Mouse (Mus musculus) forebrain, embryonic 10.5 days (tissue): ENCODE measurements around the gene Slc13a4. TPM values are rescaled to one million over a fixed set of nuclear protein-coding genes. Genes with fewer than 3 reads are reported as not detected.
A peak's percentile ranks its signal among the peaks of the same experiment; 100 is the strongest.

Experiments
- DNase-seq: peaks from one replicate; pipeline ENCODE4 v3.0.0-alpha.2; 2017; ENCODE audit warnings: low spot score; ENCODE audit errors: extremely low spot score
- H3K27ac ChIP-seq: fragments of 300-500 bp; sonication (generic); 2 replicates; pipeline ENCODE4 v1.5.1; 2016; ENCODE audit warnings: mild to moderate bottlenecking
- H3K27me3 ChIP-seq: fragments of 300-500 bp; sonication (generic); 2 replicates; pipeline ENCODE4 v1.6.1; 2016; ENCODE audit warnings: mild to moderate bottlenecking; ENCODE audit not compliant: poor library complexity, severe bottlenecking
- H3K36me3 ChIP-seq: fragments of 300-500 bp; sonication (generic); replicated peaks from 2 replicates; pipeline ENCODE4 v1.6.1; 2016; ENCODE audit warnings: mild to moderate bottlenecking, moderate library complexity
- H3K4me1 ChIP-seq: fragments of 300-500 bp; sonication (generic); 2 replicates; pipeline ENCODE4 v1.6.1; 2016
- H3K4me3 ChIP-seq: fragments of 300-500 bp; sonication (generic); 2 replicates; pipeline ENCODE4 v1.5.1; 2016; ENCODE audit warnings: mild to moderate bottlenecking, moderate library complexity
- H3K9me3 ChIP-seq: fragments of 300-500 bp; sonication (generic); 2 replicates; pipeline ENCODE4 v1.6.1; 2016; ENCODE audit warnings: mild to moderate bottlenecking, moderate library complexity
- WGBS: fragments of 180-500 bp; shearing (Covaris S2); methylation state at CpG from one replicate; pipeline ENCODE4 v1.1.7; 2016; 5-methylcytosine and 5-hydroxymethylcytosine counted together
- polyA plus RNA-seq: library from polyadenylated mRNA; unstranded; fragments of >200 nt; fragmentation: Nextera tagmentation; extraction: Ambion mirVana; gene quantifications from 2 replicates; pipeline ENCODE4 v1.2.1, GENCODE M21; 2016

Slc13a4 gene
- polyA plus RNA-seq, result 0.52 and 0.72 TPM in 2 replicates

- no peak for DNase-seq
- 12% methylated on average over 7 of the region's 7 CpGs for WGBS
- no peak within 1 kb of the TSS for H3K4me3 ChIP-seq
Observed at GRCm38 (mm10) chr6:35308037-35308436, at the start of gene Slc13a4. Gene Slc13a4, minus strand, starts transcription at chr6:35308131.

GRCm38 (mm10) chr6:35355320-35355719 lies 47.4 kb upstream of the Slc13a4 start:
- 0 out of 2 replicates have a peak overlapping the region, but pooled peaks have one; percentile 15 for H3K27ac ChIP-seq
- H3K4me3 ChIP-seq, result no peak overlapping the region
- 87% methylated on average over 3 of the region's 3 CpGs for WGBS
- no peaks in the 10 kb centered on the region for H3K36me3 ChIP-seq
- H3K27me3 ChIP-seq, result peaks cover 43% of the 10 kb centered on the region
- no peak for DNase-seq
- H3K9me3 ChIP-seq, result no peaks in the 10 kb centered on the region
- H3K4me1 ChIP-seq, result peaks cover 26% of the 10 kb centered on the region

More at GRCm38 (mm10) chr6:35308037-35308436, at the start of gene Slc13a4:
- Histone ChIP-seq H3K9me3 (no peaks in the 10 kb centered on the region), H3K4me1 (peaks cover 7% of the 10 kb centered on the region), H3K27ac (no peak within 1 kb of the TSS), H3K36me3 (no peaks in the 10 kb centered on the region), H3K27me3 (no peaks in the 10 kb centered on the region)

DNA sequence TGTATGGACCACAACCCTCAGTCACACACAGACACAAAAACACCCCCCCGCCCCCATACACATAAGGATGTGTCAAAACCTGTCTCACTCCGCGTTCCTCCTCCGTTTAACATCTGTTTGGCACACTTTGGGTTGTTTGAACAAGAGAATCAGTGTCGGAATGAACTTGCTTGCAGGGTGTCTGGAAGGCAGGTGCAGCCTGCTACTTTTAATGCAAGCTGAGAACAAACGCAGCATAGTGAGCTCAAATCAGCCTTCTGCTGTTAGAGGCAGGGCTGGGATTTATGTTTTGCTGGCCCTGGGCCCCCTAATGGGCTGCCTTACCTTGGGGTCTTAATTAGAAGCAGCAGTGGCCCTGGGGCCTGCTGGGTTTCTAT lies 46.7 kb upstream of the Slc13a4 start:
- Histone ChIP-seq H3K9me3 (no peaks in the 10 kb centered on the region), H3K27ac (peak overlapping the region; percentile 80), H3K27me3 (peaks cover 43% of the 10 kb centered on the region), H3K36me3 (no peaks in the 10 kb centered on the region), H3K4me3 (peak overlapping the region; percentile 35), H3K4me1 (peaks cover 26% of the 10 kb centered on the region)
- WGBS, result 7% methylated on average over 6 of the region's 6 CpGs
- DNase-seq, result peak; percentile 62

DNA sequence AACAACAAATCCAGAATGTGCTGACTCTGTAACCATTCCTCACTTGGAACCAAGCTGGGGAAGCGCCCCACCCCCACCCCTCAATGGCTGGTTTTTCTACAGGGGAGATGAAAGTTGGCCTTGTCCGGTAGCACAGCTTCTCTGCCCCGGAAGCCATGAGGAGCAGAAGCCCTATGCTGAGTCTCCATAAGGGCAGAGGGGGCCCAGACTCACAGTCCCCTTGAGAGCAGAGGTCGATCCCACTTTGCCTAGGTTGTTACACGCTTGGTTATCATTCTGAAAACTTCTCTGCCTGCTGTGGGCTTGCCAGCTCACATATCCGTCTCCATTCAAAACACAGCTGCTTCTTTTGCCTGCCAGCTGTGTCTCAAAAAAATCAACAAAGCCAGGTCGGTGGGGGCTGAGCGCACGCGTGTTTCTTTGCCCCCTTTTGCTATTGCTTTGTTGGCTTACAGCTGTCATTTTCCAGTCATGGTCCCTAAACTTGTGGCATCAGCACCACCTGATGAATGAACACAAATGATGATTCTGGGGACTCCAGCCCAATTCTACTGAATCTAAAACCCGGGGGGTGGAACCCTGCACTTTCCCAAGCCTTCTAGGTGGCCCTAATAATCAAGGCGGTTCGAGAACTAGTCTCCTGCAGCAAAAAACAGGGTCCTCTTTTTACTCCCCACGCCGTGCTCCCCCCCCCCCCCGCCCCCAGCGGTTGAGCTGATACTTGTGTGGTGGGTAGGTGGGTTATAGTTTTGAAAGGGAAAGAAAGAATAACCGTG lies 46.1 kb upstream of the Slc13a4 start:
- no peaks in the 10 kb centered on the region for H3K9me3 ChIP-seq
- DNase-seq, result peak; percentile 38
- peak overlapping the region; percentile 35 for H3K4me3 ChIP-seq
- peaks cover 43% of the 10 kb centered on the region for H3K27me3 ChIP-seq
- 9% methylated on average over 17 of the region's 18 CpGs for WGBS
- H3K27ac ChIP-seq, result peak overlapping the region; percentile 80
- peaks cover 26% of the 10 kb centered on the region for H3K4me1 ChIP-seq
- H3K36me3 ChIP-seq, result no peaks in the 10 kb centered on the region

DNA sequence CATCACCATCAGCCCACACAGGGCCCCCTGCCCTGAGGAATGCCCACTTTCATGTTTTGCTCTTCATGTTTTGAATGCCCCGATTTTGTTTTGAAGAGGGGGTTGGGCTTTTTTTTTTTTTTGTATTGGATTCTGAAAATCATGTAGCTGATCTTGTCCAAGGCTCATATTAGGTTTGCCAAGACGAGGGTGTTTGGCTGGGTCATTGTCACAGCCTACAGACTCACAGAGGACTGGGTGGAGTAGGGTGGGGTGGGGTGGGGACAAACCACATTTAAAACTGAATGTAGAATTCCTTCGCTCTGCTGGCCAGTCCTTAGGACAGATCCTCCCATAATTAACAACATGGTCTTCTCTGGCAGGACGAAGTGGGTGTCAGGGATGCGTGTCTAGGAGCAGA lies 45.5 kb upstream of the Slc13a4 start:
- H3K9me3 ChIP-seq, result no peaks in the 10 kb centered on the region
- WGBS, result 51% methylated on average over 5 of the region's 5 CpGs
- peak overlapping the region; percentile 35; the same call in 1 of the 2 replicates for H3K4me3 ChIP-seq
- H3K27ac ChIP-seq, result peak overlapping the region; percentile 80
- H3K36me3 ChIP-seq, result no peaks in the 10 kb centered on the region
- no peak for DNase-seq
- peaks cover 26% of the 10 kb centered on the region for H3K4me1 ChIP-seq
- peaks cover 43% of the 10 kb centered on the region for H3K27me3 ChIP-seq

- Histone ChIP-seq H3K9me3 (no peaks in the 10 kb centered on the region), H3K27me3 (peaks cover 43% of the 10 kb centered on the region), H3K4me1 (peaks cover 26% of the 10 kb centered on the region), H3K27ac (0 out of 2 replicates have a peak overlapping the region, but pooled peaks have one; percentile 80), H3K4me3 (no peak overlapping the region), H3K36me3 (no peaks in the 10 kb centered on the region)
- DNase-seq, result no peak
- 88% methylated on average over 8 of the region's 8 CpGs for WGBS
Observed at GRCm38 (mm10) chr6:35352867-35353266, 44.9 kb upstream of the Slc13a4 start.

DNA sequence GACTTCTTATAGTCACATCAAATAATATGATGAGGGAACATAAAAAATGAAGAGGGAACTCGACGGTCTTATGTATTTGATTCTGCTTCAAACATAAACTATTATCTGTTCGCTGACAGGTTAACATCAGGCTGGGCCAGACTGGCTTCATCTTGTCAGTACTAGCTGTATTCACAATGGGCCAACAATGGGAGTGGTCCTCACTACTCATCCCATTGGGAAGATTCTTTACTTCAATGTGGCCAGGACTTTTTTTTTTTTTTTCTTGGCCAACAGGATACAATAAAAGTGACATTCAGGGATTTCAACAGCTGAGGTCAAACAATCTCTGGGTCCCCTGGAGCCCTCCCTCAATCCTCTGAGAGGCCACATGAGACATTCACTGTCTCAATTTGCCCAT lies 43.9 kb upstream of the Slc13a4 start:
- Histone ChIP-seq H3K36me3 (no peaks in the 10 kb centered on the region), H3K27me3 (peaks cover 41% of the 10 kb centered on the region)
- WGBS, result 91% methylated on average over 3 of the region's 3 CpGs

GRCm38 (mm10) chr6:35349784-35350183 lies 41.9 kb upstream of the Slc13a4 start:
- Histone ChIP-seq H3K4me1 (peaks cover 20% of the 10 kb centered on the region), H3K27ac (no peak overlapping the region), H3K9me3 (no peaks in the 10 kb centered on the region), H3K36me3 (no peaks in the 10 kb centered on the region), H3K4me3 (no peak overlapping the region), H3K27me3 (peaks cover 26% of the 10 kb centered on the region)
- no peak for DNase-seq
- 73% methylated on average over 7 of the region's 7 CpGs for WGBS

More for the DNA sequence above, 43.9 kb upstream of the Slc13a4 start:
- no peaks in the 10 kb centered on the region for H3K9me3 ChIP-seq
- DNase-seq, result no peak
- peaks cover 26% of the 10 kb centered on the region for H3K4me1 ChIP-seq
- H3K4me3 ChIP-seq, result no peak overlapping the region
- no peak overlapping the region for H3K27ac ChIP-seq

DNA sequence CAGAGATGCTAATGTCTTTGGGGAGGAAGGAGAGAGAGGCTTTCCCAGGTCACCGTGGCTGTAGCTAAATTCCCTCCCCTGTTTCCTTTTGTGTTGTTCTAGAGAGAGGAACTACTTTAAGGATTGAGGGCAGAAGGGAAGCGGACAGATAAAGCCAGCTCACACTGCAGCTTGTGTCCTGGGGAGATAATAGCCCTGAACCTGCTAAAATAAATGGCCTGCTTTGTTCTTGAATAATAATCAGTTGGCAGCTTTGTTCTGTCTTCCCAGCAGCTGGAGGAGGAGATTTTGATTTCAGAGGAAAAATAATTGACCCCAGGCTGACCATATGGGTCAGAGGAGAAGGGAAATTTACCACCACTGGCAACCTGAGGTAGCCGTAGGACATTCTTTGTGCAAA lies 30.7 kb upstream of the Slc13a4 start:
- no peak for DNase-seq
- no peaks in the 10 kb centered on the region for H3K36me3 ChIP-seq
- H3K27ac ChIP-seq, result no peak overlapping the region
- peaks cover 5% of the 10 kb centered on the region; the same call in 1 of the 2 replicates for H3K27me3 ChIP-seq
- no peaks in the 10 kb centered on the region for H3K9me3 ChIP-seq
- H3K4me3 ChIP-seq, result no peak overlapping the region
- 9% methylated on average over 3 of the region's 3 CpGs for WGBS
- H3K4me1 ChIP-seq, result peaks cover 17% of the 10 kb centered on the region

GRCm38 (mm10) chr6:35337836-35338235 lies 29.9 kb upstream of the Slc13a4 start:
- Histone ChIP-seq H3K9me3 (no peaks in the 10 kb centered on the region), H3K4me1 (peaks cover 19% of the 10 kb centered on the region), H3K27ac (no peak overlapping the region), H3K27me3 (peaks cover 5% of the 10 kb centered on the region; the same call in 1 of the 2 replicates), H3K4me3 (no peak overlapping the region), H3K36me3 (no peaks in the 10 kb centered on the region)
- 81% methylated on average over 8 of the region's 8 CpGs for WGBS
- DNase-seq, result no peak

- Histone ChIP-seq H3K27me3 (peaks cover 20% of the 10 kb centered on the region; the same call in 1 of the 2 replicates), H3K4me1 (peaks cover 31% of the 10 kb centered on the region), H3K27ac (no peak overlapping the region), H3K4me3 (no peak overlapping the region), H3K9me3 (no peaks in the 10 kb centered on the region), H3K36me3 (no peaks in the 10 kb centered on the region)
- DNase-seq, result no peak
- 84% methylated on average over 5 of the region's 5 CpGs for WGBS
Observed at GRCm38 (mm10) chr6:35335452-35335851, 27.5 kb upstream of the Slc13a4 start.

- Histone ChIP-seq H3K4me3 (no peak overlapping the region), H3K4me1 (peaks cover 31% of the 10 kb centered on the region), H3K9me3 (no peaks in the 10 kb centered on the region), H3K27ac (no peak overlapping the region), H3K36me3 (no peaks in the 10 kb centered on the region), H3K27me3 (peaks cover 20% of the 10 kb centered on the region; the same call in 1 of the 2 replicates)
- 77% methylated on average over 4 of the region's 4 CpGs for WGBS
- no peak for DNase-seq
Observed at GRCm38 (mm10) chr6:35334278-35334677, 26.3 kb upstream of the Slc13a4 start.

DNA sequence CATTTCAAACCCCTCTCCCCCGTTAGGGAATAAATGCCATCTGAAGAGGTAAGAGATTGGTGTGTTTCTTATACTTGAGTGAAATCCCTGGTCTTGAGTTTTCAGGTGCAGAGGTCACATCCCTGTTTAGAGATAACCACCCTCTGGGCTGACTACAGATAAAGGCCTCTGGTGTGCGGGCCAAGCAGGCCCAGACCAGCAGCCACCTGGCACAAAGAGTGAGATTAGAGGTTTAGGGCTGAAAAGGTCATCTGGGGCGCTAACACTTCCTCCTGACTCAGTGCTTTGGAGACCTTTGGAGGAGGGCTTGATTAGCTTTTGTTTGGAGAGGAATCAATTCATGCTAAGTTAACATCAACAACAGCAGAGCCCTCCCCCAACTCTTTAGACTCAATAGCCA lies 25.7 kb upstream of the Slc13a4 start:
- Histone ChIP-seq H3K27ac (no peak overlapping the region), H3K4me3 (no peak overlapping the region)
- WGBS, result 12% methylated on average over 3 of the region's 3 CpGs

More for the DNA sequence above, 25.7 kb upstream of the Slc13a4 start:
- Histone ChIP-seq H3K36me3 (no peaks in the 10 kb centered on the region), H3K4me1 (peaks cover 26% of the 10 kb centered on the region), H3K27me3 (peaks cover 20% of the 10 kb centered on the region; the same call in 1 of the 2 replicates), H3K9me3 (no peaks in the 10 kb centered on the region)
- DNase-seq, result no peak
